Mouse (Mus musculus) kidney, embryonic 14.5 days (tissue): Measurements from ENCODE around the gene Myo18a. TPM values are rescaled to one million over a fixed set of nuclear protein-coding genes. Genes with fewer than 3 reads are reported as not detected.
A peak's percentile ranks its signal among the peaks of the same experiment; 100 is the strongest.

ENCODE experiments used
- ATAC-seq: fragments of 200-750 bp; cut with Nextera tagmentation; 2 replicates; pipeline ENCODE4 v1.8.0; 2017; ENCODE audit warnings: moderate number of reproducible peaks, mild to moderate bottlenecking, moderate TSS enrichment, moderate library complexity; ENCODE audit not compliant: low FRiP score, low TSS enrichment
- H3K27ac ChIP-seq: fragments of 300-500 bp; sonication (generic); 2 replicates; pipeline ENCODE4 v1.5.1; 2014; ENCODE audit warnings: low read depth, mild to moderate bottlenecking, low read length, moderate library complexity, mixed read lengths
- H3K27me3 ChIP-seq: fragments of 300-500 bp; sonication (generic); 2 replicates; pipeline ENCODE4 v1.6.1; 2014; ENCODE audit warnings: mild to moderate bottlenecking, low read length; ENCODE audit not compliant: control insufficient read depth, insufficient read depth
- H3K36me3 ChIP-seq: fragments of 300-500 bp; sonication (generic); 2 replicates; pipeline ENCODE4 v1.6.1; 2014; ENCODE audit warnings: low read length, mixed read lengths; ENCODE audit not compliant: control insufficient read depth, insufficient read depth
- H3K4me1 ChIP-seq: fragments of 300-500 bp; sonication (generic); 2 replicates; pipeline ENCODE4 v1.6.1; 2014; ENCODE audit warnings: low read length, mixed read lengths; ENCODE audit not compliant: control insufficient read depth, insufficient read depth
- H3K4me2 ChIP-seq: fragments of 300-500 bp; sonication (generic); replicated peaks from 2 replicates; pipeline ENCODE4 v1.6.1; 2014; ENCODE audit warnings: low read depth, mild to moderate bottlenecking, low read length
- H3K4me3 ChIP-seq: fragments of 300-500 bp; sonication (generic); 2 replicates; pipeline ENCODE4 v1.5.1; 2014; ENCODE audit warnings: mild to moderate bottlenecking, low read length
- H3K9ac ChIP-seq: fragments of 300-500 bp; sonication (generic); 2 replicates; pipeline ENCODE4 v1.6.1; 2014; ENCODE audit warnings: low read depth, mild to moderate bottlenecking, low read length, moderate library complexity
- H3K9me3 ChIP-seq: fragments of 300-500 bp; sonication (generic); 2 replicates; pipeline ENCODE4 v1.6.1; 2016; ENCODE audit warnings: low read length; ENCODE audit not compliant: control insufficient read depth
- WGBS: fragments of 180-500 bp; shearing (Covaris S2); extraction: QIAGEN DNeasy Blood & Tissue Kit; methylation state at CpG from one replicate; pipeline ENCODE4 v1.1.7; 2014; 5-methylcytosine and 5-hydroxymethylcytosine counted together
- polyA plus RNA-seq: library from polyadenylated mRNA; unstranded; fragments of >200 nt; fragmentation: Nextera tagmentation; extraction: Ambion mirVana; gene quantifications from 2 replicates; pipeline ENCODE4 v1.2.1, GENCODE M21; 2014

Gene Myo18a
- polyA plus RNA-seq, 1 experiment from 2014 or later: 21.1 TPM

DNA sequence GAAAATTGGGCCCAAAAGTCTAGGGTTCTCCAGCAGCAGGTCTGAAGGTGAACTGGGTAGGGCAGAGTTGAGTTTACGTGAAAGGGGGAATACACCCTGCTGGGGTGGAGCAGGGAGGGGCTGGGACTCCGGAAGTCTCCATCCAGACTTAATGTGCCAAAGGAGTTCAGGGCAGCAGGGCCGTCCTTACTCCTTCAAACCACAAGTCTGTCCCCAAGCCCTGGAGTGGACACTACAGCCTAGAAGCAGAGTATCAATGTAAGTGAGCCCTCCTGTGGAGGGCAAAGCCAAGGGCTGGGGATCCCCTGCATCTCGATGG is 2.4 kb downstream of the Myo18a start:
- peak overlapping the region; percentile 12; the same call in 1 of the 2 replicates for H3K9ac ChIP-seq
- H3K27ac ChIP-seq: peak overlapping the region; percentile 78; the same call in 1 of the 2 replicates
- no peaks in the 10 kb centered on the region for H3K9me3 ChIP-seq
- ATAC-seq: no peak
- WGBS: 44% methylated on average over 4 of the region's 4 CpGs
- H3K36me3 ChIP-seq: no peaks in the 10 kb centered on the region
- no peaks in the 10 kb centered on the region for H3K27me3 ChIP-seq
- H3K4me2 ChIP-seq: peak overlapping the region; percentile 87; the same call in 1 of the 2 replicates
- H3K4me1 ChIP-seq: peaks cover 41% of the 10 kb centered on the region
- no peak overlapping the region for H3K4me3 ChIP-seq

DNA sequence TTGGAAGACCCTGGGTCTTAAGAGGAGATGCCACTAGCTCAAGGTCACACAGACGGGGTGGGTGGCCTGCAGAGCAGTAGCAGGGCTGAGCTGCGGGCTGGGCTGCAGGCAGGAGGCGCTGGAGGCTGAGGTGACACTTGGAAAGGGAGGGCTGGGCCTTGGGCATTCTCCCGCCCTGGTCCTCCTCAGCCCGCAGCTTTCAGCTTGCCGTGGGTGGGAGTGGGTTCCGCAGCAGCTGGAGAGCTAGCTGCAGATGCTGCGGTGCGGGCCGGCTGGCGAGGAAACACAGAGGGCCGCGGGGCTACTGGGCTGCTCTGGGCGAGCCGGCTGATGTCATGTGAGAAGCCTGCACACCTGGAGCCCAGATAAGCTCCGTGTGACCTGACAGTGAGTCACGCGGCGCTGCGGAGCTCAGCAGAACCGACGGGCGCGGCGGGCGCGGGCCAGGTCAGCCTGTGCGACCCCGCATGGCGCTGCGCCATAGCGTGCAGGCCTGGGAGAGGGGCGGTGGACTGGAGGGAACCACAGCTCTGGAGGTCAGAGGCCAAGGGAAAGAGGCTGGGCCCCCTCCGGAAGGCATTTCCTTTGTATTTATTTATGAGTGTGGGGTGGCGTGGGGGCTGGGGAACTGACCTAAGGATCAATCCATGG is 3.4 kb downstream of the Myo18a start:
- peak overlapping the region; percentile 57 for H3K9ac ChIP-seq
- no peaks in the 10 kb centered on the region for H3K36me3 ChIP-seq
- 2% methylated on average over 34 of the region's 35 CpGs for WGBS
- peak overlapping the region; percentile 78 for H3K27ac ChIP-seq
- peak; percentile 53 for ATAC-seq
- no peaks in the 10 kb centered on the region for H3K27me3 ChIP-seq
- H3K4me1 ChIP-seq: peaks cover 41% of the 10 kb centered on the region
- H3K4me3 ChIP-seq: peak overlapping the region; percentile 42
- no peaks in the 10 kb centered on the region for H3K9me3 ChIP-seq
- H3K4me2 ChIP-seq: peak overlapping the region; percentile 87

DNA sequence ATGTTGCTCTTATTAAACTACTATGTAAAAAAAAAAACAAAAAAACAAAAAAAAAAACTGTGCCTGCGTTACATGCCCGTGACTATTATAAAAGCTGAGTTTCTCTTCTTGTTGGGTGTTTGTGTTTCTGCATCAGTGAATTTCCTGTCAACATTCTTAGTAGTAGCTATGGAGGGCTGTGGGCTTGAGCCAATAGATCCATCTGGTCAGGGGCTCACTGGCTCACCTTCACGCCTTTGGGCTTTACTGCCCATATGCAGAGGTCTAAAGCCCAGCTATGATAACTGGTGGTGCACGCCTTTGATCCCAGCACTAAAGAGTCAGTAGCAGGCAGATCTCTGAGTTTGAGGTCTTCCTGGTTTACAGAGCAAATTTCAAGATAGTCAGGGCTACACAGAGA is 6.5 kb downstream of the Myo18a start:
- H3K4me3 ChIP-seq: no peak overlapping the region
- H3K27ac ChIP-seq: no peak overlapping the region
- no peak overlapping the region for H3K9ac ChIP-seq
- no peak for ATAC-seq
- no peaks in the 10 kb centered on the region for H3K36me3 ChIP-seq
- no peak overlapping the region for H3K4me2 ChIP-seq
- H3K27me3 ChIP-seq: no peaks in the 10 kb centered on the region
- no peaks in the 10 kb centered on the region for H3K9me3 ChIP-seq
- peaks cover 42% of the 10 kb centered on the region for H3K4me1 ChIP-seq
- 64% methylated on average over 4 of the region's 4 CpGs for WGBS

DNA sequence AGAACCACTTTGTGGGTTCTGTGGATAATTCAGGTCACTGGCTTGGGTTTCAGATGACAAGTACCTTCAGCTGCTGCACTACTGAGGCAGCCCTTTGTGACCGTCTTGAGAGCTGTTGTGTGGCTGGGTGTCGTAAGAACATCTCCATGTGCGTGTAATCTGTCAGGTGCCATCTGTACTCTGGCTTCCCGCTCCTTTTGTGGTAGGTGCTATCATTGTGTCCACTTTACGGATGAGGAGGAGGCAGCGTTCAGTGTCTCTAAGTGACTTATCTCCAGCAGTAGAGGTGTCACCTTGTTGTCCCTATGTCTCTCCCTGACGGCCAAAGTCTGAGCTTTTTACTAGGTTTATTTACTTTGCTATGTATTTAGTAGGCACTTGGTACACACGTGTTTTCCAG is 7.3 kb downstream of the Myo18a start:
- Histone ChIP-seq H3K27ac (no peak overlapping the region), H3K4me2 (no peak overlapping the region), H3K9me3 (no peaks in the 10 kb centered on the region), H3K4me3 (no peak overlapping the region), H3K27me3 (no peaks in the 10 kb centered on the region), H3K4me1 (peaks cover 34% of the 10 kb centered on the region), H3K9ac (no peak overlapping the region), H3K36me3 (no peaks in the 10 kb centered on the region)
- 72% methylated on average over 8 of the region's 8 CpGs for WGBS
- ATAC-seq: no peak

DNA sequence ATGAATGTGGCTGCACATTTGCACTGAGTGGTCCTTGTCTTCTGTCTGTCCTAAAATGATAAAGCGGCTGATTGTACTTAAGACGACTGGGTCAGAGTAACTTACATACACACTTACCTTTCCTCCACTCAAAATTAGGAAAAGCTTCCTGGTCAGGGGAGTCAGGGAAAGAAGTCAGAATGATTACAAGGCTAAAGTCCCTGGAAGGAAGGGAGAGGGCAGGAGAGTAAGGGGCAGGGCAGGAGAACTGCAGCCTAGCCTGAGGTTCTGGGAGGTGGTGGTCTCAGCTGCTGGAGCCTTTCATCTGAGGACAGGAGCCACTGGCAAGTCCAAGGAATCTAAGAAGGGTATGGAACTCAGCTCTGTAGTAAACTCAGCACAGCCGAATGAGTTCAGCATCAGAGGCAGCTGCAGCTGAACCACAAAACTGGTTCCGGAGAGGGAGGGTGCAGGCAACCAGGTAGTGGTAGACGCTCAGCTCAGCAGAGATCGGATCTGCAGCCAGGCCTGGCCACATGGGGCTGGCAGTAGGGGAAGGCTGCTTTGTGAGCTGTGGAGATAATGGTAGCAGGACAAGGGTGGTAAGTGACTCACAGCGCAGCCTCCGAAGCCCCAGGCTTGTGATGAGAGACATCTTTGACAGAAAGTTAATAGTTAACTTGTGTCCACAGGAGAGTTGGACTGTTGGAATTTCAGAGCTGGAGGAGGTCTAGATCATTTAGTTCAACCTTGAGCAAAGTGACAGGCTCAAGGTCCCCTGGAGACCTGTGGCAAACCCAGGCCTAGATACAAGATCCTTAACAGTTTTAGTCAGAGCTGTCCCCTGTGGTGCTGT is 9.1 kb downstream of the Myo18a start:
- no peak overlapping the region for H3K4me3 ChIP-seq
- H3K4me2 ChIP-seq: no peak overlapping the region; the same call in 1 of the 2 replicates
- WGBS: 54% methylated on average over 8 of the region's 8 CpGs
- peak; percentile 46; the same call in 1 of the 2 replicates for ATAC-seq
- no peaks in the 10 kb centered on the region for H3K36me3 ChIP-seq
- H3K27ac ChIP-seq: peak overlapping the region; percentile 80
- H3K9me3 ChIP-seq: no peaks in the 10 kb centered on the region
- H3K27me3 ChIP-seq: no peaks in the 10 kb centered on the region
- no peak overlapping the region for H3K9ac ChIP-seq
- peaks cover 20% of the 10 kb centered on the region for H3K4me1 ChIP-seq

DNA sequence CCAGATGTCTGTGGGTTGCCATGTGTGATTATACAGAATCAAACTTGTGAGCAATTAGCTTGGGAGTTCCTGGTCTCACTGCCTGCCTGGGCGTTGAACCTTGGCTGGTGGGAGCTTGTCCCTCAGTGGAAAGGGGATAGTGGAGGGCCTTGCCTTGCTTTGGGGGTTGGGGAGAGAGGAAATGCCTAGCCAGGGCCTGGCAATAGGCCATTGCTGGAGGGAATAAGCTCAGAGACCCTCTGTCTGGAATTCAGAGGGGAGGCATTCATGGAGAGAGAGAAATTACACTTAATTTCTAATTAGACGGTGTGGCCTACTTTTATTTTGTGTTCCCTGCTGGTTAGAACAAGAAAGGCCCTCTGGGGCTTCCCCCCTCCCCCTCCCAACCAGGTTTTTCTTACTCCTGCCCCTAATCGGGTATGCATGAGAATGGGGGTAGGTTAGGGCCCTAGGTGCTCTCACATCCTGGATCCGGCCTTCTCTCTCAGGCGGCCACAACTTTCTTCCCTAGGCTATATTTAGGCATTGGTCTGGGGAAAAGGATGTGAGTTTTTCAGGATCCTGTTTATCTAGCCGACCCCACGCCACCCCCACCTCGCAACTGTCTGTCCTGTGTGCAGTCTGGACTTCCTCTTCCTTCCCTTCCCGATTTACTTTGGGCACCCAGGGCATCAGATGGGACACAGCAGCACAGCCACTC is 12.8 kb downstream of the Myo18a start:
- 47% methylated on average over 9 of the region's 9 CpGs for WGBS
- Histone ChIP-seq H3K36me3 (peaks cover 10% of the 10 kb centered on the region), H3K4me2 (no peak overlapping the region), H3K27me3 (no peaks in the 10 kb centered on the region), H3K4me1 (peaks cover 16% of the 10 kb centered on the region), H3K9ac (no peak overlapping the region), H3K27ac (peak overlapping the region; percentile 42; the same call in 1 of the 2 replicates), H3K9me3 (no peaks in the 10 kb centered on the region), H3K4me3 (no peak overlapping the region)
- ATAC-seq: 0 out of 2 replicates have a peak, but pooled peaks have one; percentile 32

DNA sequence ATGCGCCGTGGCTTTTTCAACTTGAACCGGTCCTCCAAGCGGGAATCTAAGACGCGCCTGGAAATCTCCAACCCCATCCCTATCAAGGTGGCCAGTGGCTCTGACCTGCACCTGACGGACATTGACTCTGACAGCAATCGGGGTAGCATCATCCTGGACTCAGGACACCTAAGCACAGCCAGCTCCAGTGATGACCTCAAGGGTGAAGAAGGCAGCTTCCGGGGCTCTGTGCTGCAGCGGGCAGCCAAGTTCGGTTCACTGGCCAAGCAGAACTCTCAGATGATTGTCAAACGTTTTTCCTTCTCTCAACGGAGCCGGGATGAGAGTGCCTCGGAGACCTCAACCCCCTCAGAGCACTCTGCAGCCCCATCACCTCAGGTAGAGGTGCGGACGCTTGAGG is 14.4 kb downstream of the Myo18a start:
- Histone ChIP-seq H3K27me3 (no peaks in the 10 kb centered on the region), H3K9ac (no peak overlapping the region), H3K36me3 (peaks cover 10% of the 10 kb centered on the region), H3K4me1 (peaks cover 12% of the 10 kb centered on the region; the same call in 1 of the 2 replicates), H3K27ac (no peak overlapping the region), H3K4me3 (no peak overlapping the region), H3K9me3 (no peaks in the 10 kb centered on the region), H3K4me2 (no peak overlapping the region)
- ATAC-seq: no peak
- WGBS: 80% methylated on average over 17 of the region's 17 CpGs

DNA sequence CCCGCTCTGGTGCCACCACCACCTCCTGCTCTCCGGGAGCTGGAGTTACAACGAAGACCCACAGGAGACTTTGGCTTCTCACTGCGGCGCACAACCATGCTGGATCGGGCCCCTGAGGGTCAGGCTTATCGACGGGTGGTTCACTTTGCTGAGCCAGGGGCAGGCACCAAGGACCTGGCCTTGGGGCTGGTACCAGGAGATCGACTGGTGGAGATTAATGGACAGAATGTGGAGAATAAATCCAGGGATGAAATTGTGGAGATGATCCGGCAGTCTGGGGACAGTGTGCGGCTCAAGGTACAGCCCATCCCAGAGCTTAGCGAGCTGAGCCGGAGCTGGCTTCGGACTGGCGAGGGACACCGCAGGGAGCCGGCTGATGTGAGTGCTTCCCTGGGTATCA is 14.9 kb downstream of the Myo18a start:
- WGBS: 93% methylated on average over 17 of the region's 17 CpGs
- Histone ChIP-seq H3K4me3 (no peak overlapping the region), H3K4me1 (peaks cover 10% of the 10 kb centered on the region; the same call in 1 of the 2 replicates), H3K27ac (no peak overlapping the region), H3K9ac (no peak overlapping the region), H3K36me3 (peaks cover 10% of the 10 kb centered on the region), H3K4me2 (no peak overlapping the region), H3K9me3 (no peaks in the 10 kb centered on the region), H3K27me3 (no peaks in the 10 kb centered on the region)
- no peak for ATAC-seq
